Mouse (Mus musculus): Measurements from ENCODE around the gene Col25a1. TPM values are rescaled to one million over a fixed set of nuclear protein-coding genes. Genes with fewer than 3 reads are reported as not detected.

The Col25a1 gene
- total RNA-seq, 2 experiments from 2014 or later, result 4.6 to 5.0 TPM

Other genes starting within 250 kb of the Col25a1 start
- gene Casp6, start 230.1 kb upstream of the Col25a1 start, total RNA-seq (2021), result 10 to 100 TPM in 1 of 2 experiments, 1 to 10 TPM in 1; 8.3 to 11.4 TPM
- 1 to 10 TPM; 1.1 to 1.4 TPM for gene Mcub, start 161.3 kb upstream of the Col25a1 start, total RNA-seq (2021)
- 10 to 100 TPM; 49.7 to 51.5 TPM for gene Sec24b, start 69.9 kb upstream of the Col25a1 start, total RNA-seq (2021)